Mouse (Mus musculus): ENCODE measurements around the gene Mical3.

Mical3 gene

DNA sequence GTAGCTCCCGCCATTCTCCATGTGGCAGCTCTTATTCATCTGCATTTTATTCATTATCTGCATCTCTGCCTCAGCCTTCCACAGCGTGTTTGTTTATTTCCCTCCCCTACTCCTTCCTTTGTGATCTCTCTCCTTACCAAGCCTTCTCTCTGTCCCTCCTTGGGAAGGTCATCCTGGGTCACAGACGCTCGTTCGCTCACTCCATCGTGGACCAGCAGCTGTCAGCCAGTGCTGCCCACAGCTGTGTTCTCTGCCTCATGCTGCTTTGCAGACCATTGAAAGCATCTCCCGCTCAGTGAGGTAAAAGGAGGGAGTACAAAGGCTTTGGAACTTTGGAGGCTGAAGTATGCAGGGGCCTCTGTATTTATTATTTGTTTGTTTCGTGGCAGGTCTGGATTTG, 15.1 kb upstream of the Mical3 start:
- DNase-seq (ENCODE audit: low spot score in 2 of 2) = no peak

DNA sequence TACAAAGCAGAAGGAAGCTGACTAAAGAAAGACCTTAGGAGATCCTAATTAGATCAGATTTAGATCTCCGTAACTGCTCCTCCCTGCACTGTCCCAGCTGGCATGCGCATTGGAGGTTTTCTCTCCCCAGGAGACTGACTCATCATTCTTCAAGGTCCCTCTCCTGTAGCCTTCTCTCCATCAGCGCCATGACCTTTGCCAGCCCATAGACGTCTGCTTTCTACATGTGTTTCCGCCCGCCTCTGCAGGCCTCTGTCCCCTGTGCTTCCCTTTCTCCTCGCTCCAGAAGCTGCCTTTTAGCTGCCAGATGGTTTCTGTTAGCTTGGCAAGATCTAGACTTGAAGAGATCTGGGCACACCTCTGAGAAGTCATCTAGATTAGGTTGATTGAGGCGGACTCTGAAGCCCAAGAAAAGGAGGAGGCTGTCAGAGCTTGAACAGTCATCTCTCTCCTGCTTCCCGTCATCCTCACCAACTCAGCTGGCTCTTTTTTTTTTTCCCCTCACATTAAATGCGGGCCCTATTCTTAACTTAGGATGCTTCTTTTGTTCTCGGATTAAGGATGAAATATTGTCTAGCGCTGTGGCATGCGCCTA, 14.3 kb upstream of the Mical3 start:
- no peak for DNase-seq (ENCODE audit: low spot score in 2 of 2)

DNA sequence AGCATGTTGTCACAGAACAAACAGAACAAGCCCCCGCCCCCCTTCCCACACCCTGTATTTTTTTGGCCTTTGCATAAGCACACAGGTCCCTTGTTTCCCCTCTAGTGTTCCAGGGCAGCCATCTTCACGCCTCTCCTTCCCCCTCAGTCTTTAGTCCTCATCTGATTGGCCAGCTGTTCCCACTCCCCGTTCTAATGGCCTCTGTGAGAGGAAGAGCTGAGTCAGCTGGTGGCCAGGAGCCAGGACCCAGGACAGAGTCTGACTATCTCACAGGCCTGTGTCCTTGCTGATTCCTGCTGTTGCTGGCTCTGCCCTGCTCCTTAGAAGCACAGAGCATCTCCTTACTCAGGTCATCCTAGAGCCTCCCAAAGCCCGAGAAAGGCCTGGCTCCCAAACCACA, 13.3 kb upstream of the Mical3 start:
- DNase-seq (ENCODE audit: low spot score in 2 of 2) = no peak

DNA sequence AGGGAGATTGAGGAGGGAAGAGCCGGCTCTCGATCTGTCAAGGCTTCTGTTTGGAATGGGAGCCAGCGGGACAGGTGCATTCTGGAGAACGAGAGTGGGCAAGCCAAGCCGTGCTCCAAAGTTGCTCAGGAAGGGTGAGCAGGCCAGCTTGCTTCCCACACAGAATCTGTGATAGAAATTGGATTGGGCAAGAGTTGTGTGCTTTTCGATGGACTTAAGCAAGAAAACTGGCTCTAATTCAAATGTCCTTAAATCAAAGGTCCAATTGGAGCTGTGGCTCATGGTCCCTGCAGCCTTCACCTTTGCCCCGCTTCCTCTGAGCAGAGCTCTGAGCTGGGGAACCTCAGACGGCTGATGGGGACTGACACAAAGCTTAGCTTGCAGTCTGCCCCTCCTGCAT, 12.6 kb upstream of the Mical3 start:
- no peak for DNase-seq (ENCODE audit: low spot score in 2 of 2)

DNA sequence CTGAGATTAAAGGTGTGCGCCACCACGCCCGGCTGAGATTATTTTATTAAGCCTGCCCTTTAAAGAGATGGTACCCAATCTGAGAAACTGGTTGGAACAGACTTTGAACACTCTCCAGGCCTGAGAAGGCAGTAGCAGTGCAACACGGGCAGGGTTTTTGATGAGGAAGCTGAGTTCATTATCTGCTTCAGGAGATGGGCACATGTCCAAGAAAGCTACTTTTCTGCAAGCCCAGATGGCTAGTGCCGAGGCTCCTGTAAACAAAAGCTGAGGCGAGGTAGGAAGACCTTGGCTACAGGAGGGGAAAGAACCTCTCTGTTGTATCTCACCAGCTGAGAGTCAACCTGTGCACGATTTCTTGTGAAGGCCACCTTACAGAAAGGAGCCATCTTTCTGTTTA, 11.5 kb upstream of the Mical3 start:
- DNase-seq (ENCODE audit: low spot score in 2 of 2) = no peak

DNA sequence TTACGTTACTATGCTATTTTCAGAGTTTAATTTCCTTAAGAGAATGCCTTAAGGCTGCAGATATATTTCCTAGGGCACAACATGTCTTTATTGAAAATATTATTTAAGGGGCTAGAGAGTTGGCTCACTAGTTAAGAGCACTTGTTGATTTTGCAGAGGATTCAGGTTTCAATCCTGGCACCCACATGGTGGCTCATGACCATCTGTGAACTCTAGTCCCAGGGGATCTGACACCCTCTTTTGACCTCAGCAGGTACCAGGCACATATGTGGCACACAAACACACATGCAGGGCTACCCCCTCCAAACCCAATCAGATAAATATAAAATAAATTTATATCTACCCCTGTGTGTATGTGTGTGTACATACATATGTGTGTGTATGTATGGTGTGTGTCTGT, 8.5 kb upstream of the Mical3 start:
- no peak for DNase-seq (ENCODE audit: low spot score in 2 of 2)

DNA sequence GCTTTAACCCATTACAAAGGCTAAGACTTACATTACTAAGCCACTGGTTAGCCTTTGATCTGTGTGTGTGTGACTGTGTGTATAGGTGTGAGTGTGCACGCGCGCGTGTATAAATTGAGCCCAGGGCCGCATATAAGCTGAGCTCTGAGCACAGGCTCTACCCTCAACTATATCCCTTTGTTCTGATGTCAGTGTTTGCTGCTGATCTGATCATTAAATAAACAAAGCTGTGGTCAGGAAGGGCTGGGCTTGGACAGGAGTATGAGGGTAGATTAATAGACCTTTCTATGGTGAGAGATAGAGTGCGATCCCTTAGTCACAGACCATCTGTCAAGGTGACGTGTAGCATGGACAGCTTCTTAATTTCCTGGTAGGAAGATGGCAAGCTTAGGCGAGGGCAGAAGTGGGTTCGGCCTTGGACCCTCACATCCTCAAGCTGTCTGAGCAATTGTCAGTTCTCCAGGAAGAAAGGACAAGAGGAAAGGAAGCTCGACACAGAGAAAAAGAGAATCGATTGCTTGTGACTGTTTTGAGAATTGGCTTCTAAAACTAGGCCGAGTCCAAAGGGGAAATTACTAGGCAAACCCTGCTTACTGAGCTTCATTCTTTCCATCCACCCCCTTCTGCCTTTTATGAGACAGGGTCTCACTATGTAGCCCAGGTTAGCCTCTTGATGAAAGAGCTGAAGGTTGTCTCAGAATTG, 7.7 kb upstream of the Mical3 start:
- DNase-seq (ENCODE audit: low spot score in 2 of 2) = no peak

DNA sequence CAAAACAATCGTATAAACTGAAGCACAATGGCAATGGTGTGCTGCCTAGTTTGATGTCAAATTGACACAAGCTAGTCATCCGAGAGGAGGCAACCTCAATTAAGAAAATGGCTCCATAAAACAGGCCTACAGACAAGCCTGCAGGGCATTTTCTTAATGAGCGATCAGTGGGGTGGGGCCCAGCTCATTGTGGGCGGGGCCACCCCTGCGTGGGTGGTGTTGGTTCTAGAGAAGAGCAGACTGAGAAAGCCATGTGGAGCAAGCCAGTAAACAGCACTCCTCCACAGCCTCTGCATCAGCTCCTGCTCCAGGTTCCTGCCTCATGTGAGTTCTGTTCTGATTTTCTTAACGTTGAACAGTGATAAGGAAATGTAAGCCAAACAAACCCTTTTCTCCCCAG, 6.4 kb upstream of the Mical3 start:
- DNase-seq (ENCODE audit: low spot score in 2 of 2) = no peak

DNA sequence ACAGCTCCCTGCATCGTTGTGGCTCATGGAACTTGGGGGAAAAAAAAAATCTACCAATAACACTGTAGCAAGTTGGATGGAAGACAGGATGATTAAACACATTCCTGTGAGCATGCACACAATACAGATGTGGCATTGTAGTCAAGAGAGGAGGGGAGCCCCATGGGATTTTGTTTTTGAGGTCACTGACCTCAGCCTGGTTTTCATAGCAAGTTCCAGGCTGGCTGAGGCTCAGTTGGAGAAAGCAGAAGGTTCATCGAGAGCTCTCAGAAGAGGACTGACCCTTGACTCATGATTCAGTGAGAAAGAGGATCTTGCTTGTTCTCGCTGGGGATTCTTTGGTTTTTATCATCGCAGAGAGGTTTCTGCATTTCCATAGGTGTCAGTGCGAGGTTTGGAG, 4.1 kb upstream of the Mical3 start:
- no peak for DNase-seq (ENCODE audit: low spot score in 2 of 2)

DNA sequence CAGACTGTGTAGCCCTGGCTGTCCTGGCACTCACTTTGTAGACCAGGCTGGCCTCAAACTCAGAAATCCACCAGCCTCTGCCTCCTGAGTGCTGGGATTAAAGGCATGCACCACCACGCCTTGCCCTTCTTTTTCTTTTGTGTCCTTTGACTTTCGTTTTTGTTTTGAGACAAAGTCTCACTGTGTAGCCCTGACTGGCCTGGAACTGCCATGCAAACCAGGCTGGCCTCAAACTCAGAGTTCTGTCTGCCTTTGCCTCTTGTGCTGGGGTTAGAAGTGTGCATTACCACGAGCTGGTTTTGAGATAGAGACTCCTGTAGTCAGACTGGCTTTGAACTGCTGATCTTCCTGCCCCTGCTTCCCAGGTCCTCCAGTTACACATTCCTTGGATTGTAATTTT, 3.5 kb upstream of the Mical3 start:
- no peak for DNase-seq (ENCODE audit: low spot score in 2 of 2)

DNA sequence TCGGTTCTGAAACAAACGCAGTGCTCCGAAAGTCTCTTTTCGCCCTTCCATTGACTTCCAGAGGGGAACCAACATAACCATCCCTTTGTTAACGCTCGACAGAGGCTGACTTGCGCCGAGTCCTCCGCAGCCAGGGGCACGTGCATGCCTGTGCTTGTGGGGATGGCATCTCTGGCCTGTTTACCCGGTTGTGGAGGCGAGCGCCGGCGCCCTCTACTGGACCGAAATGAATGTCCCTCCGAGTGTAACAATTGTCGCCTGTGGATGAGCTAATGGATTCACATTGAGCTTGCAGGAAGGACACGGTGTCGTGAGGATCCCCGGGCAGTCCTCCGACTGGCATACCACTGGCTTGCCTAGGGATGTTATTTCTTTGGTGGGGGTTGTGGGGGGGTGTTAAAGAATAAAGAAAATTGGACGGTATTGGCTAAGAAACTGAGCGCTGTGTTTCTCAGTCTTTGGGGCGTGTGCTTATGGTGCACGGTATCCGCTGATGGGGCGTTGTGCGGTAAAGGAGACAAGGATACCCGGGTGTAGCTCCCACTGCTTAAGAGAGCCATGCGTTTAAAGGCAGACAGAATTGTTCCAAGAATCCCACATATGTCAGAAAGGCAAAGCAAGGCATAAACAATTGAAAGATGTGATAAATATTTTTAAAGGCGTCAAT, 627 bp downstream of the Mical3 start:
- DNase-seq (ENCODE audit: low spot score in 2 of 2) = peak; percentile 62 to 75

DNA sequence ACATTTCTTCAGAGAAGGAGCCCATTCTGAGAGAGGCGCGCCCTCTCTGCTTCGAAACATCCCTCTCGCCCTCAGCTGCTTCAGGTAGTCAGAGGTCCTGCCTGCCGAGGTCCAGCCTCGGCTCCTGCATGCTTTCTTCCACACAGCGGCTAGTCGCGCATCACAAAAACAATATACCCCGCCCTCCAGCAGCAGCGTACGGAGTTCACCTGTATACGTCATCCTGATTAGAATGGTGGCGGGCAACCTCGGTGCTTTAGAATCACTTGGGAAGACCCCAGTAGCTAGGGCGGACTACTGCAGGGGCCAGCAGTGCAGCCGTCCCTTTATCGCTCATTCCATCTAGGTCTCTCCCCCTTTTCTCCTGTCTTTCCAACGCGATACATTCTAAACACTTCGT, 1.3 kb downstream of the Mical3 start:
- no peak for DNase-seq (ENCODE audit: low spot score in 2 of 2)

DNA sequence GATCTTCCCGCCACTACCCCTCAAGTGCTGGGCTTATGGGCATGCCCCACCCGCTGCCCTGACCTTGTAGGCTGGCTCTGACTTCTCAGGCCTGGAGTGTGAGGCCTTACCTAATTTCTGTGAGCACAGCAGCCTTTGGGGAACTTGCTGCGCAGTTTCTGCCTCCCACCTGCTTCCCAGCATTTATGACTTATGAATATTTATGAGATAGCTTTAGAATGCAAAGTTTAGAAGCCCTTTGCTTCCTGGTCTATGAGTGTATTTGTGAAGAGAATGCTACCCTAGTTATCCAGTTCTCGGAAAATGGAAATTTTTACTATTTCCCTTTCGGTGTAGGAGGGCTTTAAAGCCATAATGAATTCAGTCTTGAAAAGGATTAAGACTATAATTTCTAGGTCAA, 2.1 kb downstream of the Mical3 start:
- no peak for DNase-seq (ENCODE audit: low spot score in 2 of 2)

DNA sequence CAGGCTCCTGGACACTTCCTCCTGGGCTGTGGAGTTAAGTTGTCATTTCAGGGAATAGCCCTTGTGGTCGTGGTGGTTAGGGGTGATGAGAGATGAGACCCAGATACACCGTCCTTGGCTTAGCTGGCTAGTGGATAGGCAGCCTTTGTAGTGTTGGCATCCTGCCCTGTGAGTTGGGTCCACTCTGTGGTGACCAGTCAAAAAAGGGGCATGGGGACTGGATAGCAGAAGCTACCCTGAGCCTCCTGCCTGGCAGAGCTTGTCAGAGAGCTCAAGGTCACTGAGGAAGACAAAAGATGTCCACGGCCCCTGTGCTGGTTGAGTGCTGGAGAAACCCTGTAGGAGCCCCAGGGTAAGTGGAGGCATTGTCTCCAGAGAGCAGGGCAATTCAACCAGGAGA, 3.1 kb downstream of the Mical3 start:
- DNase-seq (ENCODE audit: low spot score in 2 of 2) = no peak

DNA sequence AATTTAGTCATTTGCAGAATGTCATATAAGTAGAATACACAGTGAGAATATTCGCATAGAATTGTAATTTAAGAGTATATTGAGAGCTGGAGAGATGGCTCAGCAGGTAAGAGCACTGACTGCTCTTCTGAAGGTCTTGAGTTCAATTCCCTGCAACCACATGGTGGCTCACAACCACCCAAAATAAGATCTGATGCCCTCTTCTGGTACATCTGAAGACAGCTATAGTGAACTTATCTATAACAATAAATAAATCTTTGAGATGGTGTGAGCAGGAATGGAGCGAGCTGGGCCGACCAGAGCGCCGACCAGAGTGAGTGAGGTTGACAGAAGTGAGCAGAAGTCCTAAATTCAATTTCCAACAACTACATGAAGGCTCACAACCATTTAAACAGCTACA, 4.6 kb downstream of the Mical3 start:
- no peak for DNase-seq (ENCODE audit: low spot score in 2 of 2)

DNA sequence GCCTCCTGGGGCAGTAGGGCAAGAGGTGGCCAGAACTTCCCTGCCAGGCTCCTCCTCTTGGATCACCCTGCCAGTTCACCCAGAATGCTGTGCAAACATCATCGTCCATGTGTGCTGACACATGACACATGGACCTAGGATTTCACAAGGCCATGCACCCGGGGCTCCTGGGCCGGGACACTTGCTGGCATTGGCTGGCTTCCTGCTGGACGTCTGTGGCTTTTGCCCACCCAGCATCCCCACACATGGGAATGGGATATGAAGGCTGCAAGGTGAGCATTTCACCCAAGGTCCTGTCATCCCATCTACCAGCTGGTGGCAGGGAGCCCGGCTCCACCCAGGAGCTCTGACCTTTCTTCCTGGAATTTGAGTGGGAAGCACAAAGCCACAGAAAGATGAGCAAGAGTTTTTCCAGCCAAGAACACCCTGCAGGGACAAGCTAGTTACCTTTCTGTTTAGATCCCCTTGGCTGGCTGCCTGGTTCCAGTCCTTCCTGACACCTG, 8.0 kb downstream of the Mical3 start:
- DNase-seq (ENCODE audit: low spot score in 2 of 2) = no peak

DNA sequence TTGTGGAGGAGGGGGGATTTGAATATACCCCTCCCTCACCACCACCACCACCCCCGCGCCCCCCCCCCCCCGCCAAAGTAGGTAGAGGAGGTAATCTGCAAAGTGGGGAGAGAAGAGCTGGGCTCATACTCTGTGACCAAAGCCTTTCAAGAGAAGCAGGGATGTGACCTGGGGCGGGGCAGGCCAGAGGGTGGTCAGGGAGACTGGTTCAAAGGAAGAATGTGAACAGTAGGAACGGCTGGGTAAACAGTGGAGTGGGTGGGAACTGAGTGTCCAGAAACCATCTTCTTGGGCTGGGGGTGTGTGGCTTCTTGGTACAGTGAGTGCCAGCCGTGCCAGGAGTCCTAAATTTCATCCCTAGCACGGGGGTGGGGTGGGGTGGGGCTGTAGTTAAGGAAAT, 10.0 kb downstream of the Mical3 start:
- DNase-seq (ENCODE audit: low spot score in 2 of 2) = no peak

DNA sequence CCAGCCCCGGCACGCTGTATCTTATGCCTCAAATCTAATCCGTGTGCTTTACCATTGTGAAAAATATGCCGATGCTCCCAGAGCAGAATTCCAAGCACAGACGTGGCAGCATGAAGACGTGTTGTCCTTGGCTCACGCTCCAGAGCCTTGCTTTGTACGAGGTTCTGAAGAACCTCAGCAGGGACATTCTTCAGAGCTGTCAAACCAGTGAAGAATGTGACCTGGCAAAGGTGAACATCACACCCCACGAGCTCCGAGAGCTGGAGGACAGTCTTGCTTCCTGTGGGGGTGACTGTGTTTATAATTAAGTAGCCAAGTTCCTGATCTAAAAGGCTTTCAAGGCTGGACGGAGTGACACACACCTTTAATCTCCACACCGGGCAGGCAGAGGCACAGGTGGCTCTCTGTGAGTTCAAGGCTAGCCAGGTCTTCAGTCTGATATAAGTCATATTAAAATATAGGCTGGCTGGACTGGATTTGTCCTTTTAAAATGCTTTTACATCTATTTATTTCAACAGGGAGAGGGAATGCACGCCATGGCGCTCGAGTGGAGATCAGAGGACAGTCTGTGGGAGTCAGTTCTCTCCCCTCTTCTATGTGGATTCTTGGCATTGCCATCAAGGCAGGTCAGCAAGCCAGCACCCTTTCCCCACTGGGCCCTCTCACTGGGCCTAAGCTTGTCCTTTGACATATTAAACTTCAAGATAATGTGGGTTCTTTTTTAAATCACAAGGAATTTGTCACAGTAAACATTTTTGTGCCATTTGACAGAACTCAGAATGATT, 12.6 kb downstream of the Mical3 start:
- no peak for DNase-seq (ENCODE audit: low spot score in 2 of 2)

DNA sequence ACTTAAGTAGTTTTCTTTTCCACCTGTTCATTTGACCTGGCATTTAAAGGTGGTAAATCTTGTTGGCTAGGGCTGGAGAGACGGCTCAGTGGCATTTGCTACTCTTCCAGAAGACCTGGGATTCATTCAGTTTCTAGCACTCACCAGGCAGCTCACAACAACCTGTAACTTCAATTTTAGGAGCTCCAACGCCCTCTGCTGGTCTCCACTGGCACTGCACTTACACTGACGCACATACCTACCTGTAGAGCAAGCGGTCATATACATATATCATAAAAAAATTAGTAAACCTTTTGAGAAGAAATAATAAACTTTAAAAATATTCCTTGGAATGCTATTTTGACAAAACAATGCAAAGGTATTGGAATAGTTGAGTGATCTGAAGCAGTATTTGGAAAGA, 13.7 kb downstream of the Mical3 start:
- peak in 1 of 2 experiments; percentile 24 for DNase-seq (ENCODE audit: low spot score in 2 of 2)

DNA sequence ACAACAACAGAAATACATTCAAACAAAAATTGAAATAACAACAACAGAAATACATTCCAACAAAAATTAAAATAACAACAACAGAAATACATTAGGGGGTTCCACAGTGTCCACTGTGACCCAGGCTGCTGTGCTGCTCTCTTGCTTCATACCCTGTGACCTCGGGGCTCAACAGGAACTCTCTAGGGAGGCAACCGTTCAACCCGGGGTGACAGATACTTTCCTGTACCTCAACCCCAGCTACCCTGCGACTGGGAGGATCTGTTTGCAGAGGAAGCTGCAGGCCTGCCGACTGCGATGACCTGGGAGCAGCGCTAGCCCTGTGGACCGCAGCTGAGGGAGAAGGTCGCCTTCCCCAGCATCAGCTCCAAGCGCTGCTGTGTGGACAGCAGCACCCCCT, 14.4 kb downstream of the Mical3 start:
- DNase-seq (ENCODE audit: low spot score in 2 of 2) = no peak

DNA sequence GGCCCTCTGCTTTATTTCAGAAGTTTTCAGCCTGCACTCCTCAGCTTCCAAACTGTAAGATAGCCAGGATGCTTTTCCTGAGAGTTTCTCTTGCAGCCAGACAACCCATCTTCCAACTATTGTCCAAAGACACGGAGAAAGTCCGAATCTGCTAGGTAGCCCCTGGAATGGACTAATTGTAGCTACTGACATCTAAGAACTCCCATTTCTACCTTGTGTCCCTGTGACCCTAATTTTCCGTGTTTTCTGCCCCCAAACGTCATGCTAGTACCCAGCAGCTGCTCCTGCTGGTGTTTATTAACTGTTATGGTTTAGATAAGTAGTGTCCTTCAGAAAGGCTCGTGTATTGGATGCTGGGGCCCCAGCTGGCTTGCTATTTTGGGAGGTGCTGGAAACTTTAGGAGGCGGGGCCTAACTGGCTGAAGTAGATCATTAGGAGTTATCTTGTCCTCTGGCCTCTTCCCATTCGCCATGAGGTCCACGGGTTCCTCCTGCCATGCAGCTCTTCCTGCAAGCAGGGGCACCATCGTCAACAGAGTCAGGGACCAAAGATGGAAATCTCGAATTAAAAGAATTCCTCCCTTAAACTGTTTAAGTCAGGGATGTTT, 19.2 kb downstream of the Mical3 start:
- no peak for DNase-seq (ENCODE audit: low spot score in 2 of 2)

DNA sequence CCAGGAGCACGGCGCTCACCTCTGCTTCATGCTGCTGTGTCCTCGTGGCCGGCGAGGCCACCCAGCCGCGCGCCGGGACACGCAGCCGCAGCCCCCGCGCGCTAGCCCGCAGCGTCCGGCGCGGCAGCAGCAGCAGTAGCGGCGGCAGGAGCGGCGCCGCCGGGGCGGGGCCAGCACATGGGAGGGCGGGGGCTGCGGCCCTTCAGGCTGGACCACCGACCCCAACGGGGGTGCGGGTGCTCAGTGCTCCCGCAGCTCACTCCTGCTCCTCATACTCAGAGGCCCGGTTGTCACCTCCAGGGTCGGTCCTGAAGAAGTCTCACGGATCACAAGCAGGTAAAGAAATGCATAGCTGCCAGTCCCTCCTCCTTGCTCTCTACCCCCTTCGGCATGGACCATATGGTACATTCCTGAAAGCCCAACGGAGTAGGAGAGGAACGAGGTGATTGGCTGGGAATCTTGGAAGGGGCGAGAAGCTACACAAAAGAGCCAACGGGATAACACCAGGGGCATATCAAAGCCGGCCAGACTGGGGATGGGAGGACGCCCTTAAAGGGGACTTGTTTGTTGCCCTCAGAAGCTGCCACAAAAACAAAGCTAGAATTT, 20.7 kb downstream of the Mical3 start:
- DNase-seq (ENCODE audit: low spot score in 2 of 2) = peak; percentile 25 to 74

All from natural killer cell, adult 2 months (primary cell).